Mouse (Mus musculus) T-helper 1 cell (primary cell): Measurements from ENCODE around the gene Chst14.

ENCODE experiments used
- in situ Hi-C: fragments of 300-600 bp; cut with MboI, MseI; formaldehyde crosslinking; loops from one replicate; pipeline ENCODE4 v1.15.1; 2025; ENCODE audit warnings: high pct_unique_total_duplicates

The Chst14 gene

DNA sequence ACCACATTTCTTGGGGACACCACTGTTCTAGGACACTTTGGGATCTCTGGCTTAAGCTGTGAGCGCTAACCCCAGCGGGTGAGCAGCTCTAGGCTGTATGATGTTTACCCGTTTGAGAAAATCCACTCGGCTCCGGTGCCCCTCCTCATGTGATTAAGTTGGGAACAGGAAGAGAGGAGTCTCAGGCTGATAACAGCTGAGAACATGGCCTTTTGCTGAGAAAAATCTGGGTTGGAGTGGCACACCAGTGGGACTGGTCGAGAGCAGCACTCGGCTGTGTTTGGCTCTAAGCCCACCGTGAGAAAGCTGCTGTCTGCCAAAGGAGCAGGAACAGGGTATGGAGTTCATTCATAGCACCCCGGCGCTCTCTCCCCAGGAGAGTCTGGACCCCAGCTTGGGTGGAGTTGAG lies 23.0 kb upstream of the Chst14 start:
- in situ Hi-C loops = no loop called here

DNA sequence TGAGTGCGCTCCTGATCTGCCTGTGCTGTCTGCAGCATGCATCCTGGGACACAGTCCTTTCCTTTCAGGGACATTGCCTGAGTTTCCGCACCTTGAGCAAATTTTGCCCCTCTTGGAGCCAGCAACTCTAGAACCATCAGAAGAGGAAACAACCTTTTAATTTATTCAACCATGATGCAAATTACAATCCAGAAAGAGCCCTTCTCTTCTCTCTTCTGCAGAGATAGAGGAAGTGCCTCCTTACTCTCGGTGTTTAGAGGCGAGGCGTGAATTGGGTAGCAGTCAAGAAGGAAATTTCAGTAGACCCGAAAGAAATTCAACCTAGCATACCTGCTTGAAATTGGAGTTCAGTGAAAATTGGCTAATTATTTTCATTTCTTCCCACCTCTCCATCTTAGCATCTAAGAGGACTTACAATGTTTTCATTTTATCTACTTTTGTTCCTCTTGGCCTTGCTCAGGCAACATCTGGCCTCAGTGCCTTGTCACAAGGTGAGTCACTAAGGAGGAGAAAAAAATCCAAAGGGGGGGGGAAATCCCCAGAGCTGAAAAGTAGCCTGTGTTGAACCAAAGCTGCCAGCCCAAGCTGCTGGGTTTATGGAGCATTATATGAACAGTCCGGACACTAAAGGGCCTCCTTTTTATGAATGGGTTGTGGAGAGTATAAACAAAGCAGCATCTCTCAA lies 20.7 kb upstream of the Chst14 start:
- in situ Hi-C loops = no loop called here

DNA sequence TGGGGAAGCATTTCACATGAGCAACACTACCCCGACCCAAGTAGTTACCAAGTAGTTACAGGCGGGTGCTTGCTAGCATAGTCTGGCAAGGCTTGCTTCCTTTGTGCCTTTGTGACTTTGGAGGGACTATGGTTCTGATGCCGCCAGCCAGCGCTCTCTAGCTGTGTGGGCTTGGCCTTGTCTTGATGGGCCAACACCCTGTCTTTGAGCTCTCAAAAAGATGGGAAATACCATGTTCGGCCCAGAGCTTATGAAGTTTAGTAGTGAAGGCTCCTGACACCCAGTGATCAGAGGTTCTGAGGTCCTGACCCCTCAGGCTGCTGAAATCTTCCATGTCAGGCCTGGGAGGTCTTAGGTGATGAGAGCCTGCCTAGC lies 20.2 kb upstream of the Chst14 start:
- in situ Hi-C loops = no loop called here

DNA sequence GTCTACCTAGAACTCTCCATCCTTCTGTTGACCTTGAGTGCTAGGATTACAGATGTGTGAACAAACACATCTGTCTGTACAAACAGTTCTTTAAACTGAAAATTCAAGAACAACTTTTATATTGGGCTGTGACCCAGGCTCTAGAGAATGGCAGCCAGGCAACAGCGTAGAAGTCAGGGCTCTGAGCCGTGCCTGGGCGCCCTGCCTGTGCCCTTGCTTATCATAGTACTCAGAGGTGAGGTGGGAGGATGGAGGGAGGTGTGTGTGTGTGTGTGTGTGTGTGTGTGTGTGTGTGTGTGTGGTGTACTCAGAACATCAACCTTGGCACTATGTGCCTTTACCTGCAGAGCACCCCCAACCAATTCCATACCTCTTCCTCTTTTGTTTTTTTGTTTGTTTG lies 18.5 kb upstream of the Chst14 start:
- in situ Hi-C loops = no loop called here

DNA sequence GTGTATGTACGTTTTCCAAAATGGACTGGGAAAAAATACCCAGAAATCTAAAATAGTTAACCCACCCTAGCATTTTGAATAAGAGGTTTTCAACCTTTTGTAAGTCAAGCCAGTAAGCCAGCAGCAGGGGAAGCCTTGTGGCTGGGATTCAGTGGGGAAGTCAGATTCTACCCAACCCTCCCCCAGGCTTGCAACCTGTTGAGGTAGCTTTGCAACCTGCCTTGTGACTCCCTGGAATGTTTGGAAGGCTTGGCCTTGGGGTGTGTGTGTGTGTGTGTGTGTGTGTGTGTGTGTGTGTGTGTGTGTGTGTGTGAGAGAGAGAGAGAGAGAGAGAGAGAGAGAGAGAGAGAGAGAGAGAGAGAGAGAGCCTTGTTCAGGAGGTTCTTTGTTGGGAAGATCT lies 17.1 kb upstream of the Chst14 start:
- in situ Hi-C loops = no loop called here

DNA sequence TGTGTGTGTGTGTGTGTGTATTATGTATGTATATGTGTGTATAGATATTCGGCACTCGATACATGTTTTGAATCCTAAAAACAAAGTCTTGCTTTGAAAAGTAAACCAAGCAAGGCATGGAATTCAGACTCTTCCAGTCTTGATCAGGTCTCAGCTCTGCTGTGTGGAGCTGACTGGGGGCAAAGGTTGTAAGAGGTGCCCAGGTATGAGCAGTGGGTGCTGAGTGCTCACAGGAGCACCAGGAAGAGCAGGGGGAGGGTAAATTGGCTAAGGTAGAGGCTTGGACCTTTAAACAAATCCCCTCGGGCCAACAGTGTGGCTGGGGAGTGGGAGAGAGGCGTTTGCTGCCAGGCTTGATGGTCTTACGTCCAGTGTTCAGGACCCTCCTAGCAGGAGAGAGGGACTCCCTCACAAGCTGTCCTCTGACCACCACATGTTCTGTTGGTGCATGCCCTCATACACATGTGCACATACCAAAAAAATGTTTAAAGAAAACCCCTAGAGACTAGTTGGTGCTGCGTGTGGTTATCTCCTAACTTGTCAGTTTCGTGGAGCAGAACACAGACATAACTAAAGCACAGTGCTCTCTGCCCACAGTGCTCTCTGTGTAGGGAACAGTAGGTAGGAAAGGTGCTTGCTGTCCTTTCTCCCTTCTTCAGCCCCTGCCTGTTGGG lies 15.6 kb upstream of the Chst14 start:
- in situ Hi-C loops = no loop called here

DNA sequence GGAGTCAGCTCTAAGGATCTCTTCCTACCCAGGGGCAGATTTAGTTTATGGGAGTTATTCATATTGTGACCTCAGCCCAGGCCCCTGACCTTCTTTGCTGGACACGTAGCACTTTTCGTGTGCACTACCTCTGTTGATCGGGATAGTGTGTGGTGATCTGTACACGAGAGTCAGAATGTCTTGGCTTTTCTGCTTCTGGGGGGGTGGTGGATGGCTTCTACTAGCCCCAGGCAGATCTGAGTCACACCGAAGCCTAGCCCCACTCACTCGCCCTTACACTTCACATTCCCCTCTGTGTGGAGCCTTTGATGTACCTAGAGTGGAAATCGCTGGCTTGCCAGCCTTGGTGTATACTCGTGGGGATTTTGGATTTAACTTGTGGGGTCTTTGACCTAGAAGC lies 13.6 kb upstream of the Chst14 start:
- in situ Hi-C loops = no loop called here

DNA sequence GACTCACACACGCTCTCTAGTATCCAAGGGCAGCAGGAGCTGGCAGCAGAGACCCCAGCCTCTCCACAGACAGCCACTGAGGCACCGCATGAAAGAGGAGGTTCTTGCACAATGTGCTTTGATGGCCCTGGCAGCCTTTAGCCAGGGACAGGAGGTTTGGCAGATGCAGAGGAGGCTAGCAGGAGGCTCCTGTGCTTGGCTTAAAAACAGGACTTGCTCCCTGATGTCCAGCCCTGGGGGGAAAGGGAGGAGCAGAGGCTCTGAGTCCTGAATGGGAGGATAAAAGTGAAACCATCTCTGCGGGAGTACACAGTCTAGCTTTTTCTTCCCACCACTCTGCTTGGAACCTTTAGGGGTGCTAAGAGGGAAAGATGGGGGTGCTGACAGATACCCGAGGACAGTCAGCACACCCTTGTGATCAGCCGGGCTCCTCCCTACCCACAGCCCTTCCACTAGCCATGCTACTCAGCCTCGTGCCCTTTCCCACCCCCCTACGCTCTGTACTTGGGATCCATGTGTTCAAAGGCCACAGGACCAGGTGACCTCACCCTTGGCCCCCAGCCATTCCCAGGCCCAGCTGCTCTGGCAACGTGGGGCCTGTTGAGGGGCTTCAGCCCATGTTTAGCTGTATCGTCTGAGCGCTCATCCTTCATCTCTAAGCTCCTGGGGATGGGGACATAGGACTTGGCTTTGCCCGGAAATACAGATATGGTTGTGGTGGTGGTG lies 12.6 kb upstream of the Chst14 start:
- in situ Hi-C loops = no loop called here

DNA sequence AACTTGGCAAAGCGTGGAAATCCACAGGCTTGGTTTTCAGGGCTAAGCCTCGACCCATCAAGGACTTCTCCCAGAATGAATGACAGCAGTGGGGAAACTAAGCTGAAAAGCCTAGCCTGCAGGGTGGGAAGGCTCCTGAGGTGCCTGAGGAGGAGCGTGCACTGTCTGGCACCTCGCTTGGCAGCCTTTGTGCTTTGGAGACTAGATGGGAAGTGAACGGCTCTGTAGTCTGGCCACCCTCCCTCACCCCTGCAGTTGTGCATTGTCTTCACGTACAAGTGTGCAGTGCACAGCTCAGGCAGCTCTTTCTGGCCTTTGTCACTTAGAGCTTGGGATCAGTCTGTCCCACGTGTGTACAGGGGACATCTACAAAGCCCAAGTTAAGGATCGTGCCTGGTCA lies 11.6 kb upstream of the Chst14 start:
- in situ Hi-C loops = no loop called here

DNA sequence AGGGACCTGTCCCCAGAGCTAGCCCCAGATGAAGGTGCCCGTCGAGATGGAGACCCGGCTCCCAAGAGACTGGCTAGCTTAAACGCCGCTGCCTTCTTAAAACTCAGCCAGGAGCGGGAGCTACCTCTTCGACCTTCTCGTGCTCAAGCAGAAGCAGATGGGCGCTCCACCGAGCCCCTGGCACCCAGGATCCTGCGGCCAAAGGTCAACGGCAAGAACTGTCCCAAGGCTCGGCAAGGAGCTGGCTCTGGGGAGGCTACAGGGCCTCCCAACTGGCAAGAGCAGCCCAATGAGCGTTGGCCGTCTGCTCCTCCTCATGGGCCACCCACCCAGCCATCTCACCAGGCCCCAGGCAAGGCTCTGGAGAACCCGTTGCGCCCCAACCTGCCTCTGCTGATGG lies 9.9 kb upstream of the Chst14 start:
- in situ Hi-C loops = no loop called here

DNA sequence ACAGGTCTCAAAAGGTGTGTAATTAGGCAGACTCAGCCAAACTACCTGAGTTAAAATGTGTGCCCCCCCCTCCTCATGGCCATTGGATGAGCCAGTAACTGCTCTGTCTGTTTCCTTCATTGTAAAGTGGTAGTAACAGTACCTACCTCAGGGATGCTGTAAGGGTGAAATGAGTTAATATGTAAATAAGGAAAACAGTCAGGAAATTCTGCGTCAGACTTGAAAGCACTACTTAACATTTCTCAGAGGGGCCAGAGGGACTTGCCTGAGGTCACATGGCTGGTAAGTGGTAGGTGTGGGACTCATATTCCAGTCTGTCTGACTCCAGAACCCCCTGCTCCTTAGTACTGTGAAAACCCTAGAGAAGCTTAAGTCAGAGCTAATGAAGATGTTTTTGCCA lies 7.8 kb upstream of the Chst14 start:
- in situ Hi-C loops = no loop called here

DNA sequence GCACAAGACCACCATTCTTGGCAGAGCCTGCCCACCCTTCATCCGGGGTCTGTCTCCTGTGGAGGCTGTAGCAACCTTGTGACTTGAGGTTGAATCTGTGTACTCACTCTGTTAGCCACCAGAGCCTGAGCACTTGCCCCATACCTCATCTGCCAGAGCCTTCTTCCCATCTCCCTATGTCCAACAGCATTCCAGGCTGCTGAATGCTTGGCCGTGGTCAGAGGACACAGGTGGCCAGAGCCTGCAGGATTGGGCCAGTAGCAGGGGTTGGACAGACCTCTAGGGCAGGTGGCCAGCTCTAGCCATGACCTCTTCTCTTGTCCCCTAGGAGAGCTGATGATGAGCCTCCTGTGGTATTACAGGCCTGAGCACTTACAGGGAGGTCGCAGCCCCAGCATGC lies 5.9 kb upstream of the Chst14 start:
- in situ Hi-C loops = no loop called here

DNA sequence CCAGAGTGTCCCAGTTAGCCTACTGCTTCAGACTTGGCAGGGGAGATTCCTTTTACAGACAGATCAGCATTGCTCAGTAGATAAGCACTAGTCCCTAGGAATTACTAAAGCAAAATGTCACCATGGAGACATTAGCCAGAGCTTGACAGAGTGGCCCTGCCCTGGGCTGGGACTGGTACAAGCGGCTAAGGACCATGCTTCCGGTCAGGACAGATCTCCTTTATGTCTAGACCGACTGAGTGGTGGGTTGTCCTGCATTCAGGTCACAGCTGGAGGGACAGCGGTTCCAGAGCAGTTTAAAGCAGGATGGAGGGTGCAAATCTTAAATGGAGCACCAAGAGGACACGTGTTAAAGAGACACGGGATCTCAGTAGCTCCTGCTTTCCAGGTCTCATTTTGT lies 344 bp upstream of the Chst14 start:
- in situ Hi-C loops = no loop called here

DNA sequence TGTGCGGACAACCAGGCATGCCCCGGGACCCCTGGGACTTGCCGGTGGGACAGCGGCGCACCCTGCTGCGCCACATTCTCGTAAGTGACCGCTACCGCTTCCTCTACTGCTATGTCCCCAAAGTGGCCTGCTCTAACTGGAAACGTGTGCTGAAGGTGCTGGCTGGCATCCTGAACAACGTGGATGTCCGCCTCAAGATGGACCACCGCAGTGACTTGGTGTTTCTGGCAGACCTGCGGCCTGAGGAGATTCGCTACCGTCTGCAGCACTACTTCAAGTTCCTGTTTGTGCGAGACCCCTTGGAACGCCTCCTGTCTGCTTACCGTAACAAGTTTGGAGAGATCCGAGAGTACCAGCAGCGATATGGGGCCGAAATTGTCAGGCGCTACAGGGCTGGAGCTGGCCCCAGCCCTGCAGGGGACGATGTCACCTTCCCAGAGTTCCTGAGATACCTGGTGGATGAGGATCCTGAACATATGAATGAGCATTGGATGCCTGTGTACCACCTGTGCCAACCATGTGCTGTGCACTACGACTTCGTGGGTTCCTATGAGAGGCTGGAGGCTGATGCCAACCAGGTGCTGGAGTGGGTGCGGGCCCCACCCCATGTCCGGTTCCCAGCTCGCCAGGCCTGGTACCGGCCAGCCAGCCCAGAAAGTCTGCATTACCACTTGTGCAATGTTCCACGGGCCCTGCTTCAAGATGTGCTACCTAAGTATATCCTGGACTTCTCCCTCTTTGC lies 873 bp downstream of the Chst14 start:
- in situ Hi-C loops = no loop called here

DNA sequence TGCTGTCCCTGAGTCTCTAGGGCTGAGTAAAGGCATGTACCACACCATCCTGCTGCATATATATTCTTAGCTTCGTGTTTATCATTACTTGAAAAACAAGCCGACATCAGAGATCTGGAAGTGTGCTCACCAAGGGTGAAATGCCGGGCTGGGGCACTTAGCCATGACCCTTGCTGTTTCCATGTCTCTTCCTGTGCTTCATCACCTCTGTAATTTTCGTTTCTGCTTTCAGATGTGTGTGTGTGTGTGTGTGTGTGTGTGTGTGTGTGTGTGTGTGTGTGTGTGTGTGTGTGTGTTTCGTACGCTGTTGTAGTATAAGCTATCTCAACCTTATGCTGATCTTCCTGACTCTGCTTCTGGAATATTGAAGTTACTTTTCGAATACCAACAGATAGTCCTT lies 15.0 kb downstream of the Chst14 start:
- in situ Hi-C loops = no loop called here

DNA sequence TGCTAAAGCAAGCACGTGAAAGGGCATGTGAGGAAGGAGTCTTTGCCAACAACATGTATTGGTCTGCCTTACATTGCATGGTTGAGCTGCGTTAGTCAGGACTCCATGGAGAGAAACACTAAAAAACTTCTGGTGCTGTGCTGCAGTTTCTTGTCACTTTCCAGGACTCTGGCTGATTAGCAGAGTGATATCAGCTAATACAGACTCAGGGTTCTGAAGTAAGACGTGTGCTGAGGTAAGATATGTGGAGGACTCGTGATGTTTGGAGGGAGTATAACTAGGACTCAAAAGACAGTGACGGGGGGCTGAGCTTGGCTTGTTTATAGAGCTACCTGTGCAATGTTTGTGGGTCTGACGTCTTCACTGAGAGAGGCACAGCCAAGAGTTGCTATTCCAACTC lies 16.9 kb downstream of the Chst14 start:
- in situ Hi-C loops = no loop called here

DNA sequence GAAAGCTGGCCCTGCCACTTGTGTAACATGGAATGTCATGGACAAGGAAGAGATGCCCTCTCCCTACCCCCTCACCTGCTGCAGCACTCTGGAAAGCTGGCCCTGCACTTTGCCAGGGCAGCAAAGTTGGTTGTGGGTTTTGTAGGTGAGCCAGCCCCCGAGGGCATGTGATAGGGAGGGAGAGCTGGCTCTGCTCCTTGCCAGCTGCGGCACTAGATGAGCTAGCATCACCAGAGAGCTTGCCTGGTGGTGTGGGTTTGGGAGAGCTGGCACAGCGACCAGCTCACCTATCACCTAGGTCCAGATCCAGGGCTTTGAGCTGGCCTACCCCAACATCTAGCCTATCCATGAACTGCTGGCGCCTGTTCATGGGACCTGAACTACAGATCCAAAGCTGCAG lies 22.5 kb downstream of the Chst14 start:
- in situ Hi-C loops = no loop called here

DNA sequence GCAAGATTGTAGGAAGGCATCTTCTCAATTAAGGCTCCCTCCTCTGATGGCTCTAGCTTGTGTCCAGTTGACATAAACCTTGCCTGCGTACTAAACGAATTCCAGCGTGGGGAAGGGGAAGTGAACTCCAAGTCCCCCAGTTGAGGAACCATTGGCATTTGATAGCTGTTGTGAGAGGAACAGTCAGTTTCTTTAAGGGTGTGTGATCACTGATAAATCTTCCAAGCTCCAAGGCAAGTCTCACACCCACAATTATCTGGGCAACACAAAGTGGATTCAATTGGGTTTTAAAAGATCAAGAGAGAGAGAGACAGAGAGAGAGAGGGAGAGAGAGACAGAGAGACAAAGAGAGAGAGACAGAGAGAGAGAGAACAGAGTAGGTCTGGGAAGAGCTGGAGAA lies 23.4 kb downstream of the Chst14 start:
- in situ Hi-C loops = no loop called here

DNA sequence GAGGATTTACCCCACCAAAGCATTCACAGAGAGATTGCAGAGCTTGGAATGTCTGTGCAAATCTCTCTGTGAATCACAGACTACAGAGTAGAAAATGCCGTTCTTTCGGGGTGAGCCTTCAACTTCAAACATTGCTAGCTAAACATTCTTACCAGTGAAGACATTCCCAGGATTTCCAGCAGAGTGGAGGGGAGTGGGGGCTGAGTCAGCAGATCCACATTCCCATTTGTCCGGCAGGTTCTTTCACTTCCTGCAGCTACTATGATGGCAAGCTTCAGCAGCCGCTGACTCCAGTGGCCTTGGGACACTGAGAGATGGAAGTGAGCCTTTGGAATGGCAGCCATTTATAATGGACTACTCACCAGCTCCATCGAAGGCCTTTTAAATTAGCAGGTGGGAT lies 30.2 kb downstream of the Chst14 start:
- in situ Hi-C loops = no loop called here

DNA sequence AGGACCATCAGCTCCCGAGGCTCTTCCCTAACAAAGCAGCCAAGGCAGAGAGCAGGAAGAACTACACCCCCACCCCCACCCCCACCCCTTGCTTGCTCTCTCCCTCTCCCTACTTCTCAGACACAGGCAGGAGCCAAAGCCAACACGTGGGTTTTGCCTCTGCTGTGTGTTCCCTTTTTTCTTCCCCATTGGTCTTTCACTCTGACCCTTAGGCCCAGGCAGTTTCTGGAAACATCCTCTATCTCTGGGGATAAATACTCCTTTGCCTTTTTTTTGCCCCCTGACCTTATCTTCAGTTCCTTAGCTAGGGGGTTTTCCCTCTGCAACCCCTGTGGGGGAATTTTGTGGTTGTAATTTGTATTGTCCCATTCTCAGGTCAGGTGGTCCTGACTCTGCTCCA lies 33.3 kb downstream of the Chst14 start:
- in situ Hi-C loops = no loop called here

DNA sequence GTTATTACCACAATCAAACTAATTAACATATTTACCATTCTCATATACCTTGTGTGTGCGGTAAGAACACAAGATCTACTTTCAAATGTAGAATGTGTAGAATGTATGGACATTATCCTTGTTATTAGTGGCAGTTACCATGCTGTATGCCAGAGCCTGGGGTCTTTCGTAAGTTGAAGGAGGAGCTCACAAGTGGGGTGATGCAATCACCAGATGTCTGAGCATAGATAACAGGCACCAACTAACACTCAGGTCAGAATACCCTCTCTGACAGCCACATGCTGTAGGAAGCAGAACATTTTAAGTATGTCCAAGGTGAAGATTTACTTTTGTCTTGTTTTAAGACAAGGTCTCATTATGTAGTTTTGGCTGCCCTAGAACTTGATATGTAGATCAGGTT lies 34.1 kb downstream of the Chst14 start:
- in situ Hi-C loops = no loop called here

DNA sequence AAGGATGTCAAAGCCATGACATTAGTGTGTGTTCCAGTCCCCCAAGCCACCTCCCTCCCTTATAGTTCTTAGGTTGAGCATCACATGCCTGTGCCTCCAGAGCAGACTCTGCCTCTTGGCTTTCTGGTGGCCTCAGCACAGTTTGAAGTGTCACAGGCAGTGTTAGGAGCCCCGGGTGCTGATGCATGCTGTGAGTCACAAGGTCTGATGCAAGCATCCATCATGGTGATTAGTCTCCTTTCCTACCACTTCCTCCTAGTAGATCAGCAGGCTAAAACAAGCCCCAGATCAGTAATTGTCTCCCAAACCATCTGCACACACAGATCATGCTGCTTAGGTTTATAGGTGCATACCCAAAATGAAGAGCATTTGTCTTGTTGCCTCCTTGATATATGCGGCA lies 35.2 kb downstream of the Chst14 start:
- in situ Hi-C loops = no loop called here
